Mouse (Mus musculus) stomach, adult 2 months (tissue): Measurements from ENCODE around the gene Ppp1r18. TPM values are rescaled to one million over a fixed set of nuclear protein-coding genes. Genes with fewer than 3 reads are reported as not detected.

Source experiments
- polyA plus RNA-seq: library from polyadenylated mRNA; depleted of rRNA; stranded (reverse); fragments of >200 nt; gene quantifications from 2 replicates; pipeline ENCODE4 v1.2.3, GENCODE M21; 2012; rRNA removed

Gene Ppp1r18
- 12.3 and 16.8 TPM in 2 replicates for polyA plus RNA-seq

DNA sequence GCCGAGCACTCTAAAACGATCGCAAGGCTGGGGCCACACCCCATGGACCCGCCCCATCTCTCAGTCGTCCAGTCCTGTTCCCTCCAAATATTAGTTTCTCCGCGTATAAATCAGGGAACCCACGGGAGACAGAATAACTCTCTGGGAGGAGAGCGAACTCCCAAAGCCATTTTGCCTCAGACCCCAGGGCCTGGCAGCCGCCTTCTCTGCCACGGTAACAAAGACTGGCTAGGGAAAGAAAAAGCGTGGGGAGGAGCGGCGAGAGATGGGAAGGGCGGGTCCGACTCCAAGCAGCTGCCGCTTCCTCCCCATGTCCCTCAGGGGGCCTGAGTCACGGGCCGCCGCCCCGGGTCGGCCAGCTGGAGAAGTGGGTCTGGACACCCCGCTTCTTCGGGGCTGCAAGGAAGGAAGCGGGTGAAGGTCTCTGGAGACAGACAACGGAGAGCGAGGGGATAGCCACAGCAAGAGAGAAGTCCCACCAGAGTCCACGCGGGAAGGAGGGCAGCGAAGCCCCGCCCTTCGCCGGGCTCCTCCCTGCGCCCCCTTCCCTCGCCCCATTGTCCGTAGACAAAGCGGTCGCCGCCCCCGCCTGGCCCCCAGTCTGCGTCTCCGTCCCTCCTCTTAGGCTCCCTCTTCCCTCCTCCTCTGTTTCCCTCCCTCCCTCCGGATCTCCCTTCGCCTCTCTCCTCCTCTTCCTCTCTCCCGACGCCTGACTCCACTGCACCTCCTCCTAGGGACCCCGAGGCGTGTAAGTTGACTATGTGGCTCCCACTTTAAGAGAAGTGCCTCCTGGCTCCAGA is at the start of gene Ppp1r18:
Gene Ppp1r18, plus strand, starts transcription at position 113 of the 800 bp plus-strand sequence.

GRCm38 (mm10) chr17:35821439-35822430 is 43.7 kb upstream of the Ppp1r18 start, which contains the start of gene Ier3:
TSS of gene Ier3 (plus strand) at chr17:35821684.

DNA sequence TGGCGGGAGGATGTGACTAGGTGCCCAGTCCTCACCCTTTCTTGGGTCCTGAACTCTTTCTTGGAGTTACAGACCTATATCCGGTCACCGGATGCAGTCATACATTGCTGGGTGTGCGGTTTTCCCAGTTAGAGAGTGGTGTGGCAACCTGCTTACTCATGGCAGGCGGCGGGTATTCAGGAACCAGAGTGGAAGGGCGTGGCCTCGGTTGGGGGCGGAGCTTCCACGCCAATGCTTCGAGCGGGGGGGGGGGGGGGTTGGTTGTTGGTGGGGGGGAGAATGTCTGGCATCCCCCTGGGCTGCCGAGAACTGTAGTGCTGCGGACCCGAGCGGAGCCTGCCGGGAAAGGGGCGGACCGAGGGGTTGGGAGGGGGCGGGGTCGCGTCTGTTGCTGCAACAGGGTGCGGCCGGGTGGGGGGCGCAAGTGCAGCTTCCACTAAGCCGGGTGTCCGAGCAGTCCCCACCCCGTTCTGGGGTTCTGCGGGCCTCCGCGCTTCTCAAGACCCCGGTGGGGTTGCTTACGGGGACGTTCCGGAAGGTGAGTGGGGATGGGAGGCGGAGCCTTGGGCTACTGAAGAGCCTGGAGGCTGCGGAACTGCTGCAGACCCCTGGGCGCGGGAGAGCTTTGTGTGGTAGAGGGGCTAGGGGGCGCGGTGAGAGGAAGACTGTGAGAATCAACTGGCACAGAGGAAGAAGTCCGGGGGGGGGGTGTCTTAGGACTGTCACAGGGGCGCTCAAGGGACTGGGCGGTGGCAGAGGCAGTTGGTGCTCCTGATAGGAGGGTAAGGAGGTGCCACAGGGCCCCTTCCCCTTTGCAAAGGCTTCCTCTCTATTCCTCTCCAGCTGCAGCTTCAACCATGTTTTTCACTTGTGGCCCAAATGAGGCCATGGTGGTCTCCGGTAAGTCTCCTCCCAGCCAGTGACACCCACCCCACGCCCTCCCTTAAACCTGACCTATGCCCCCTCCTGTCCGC is 42.1 kb upstream of the Ppp1r18 start, which contains the start of gene Flot1:
Gene Flot1, plus strand, starts transcription at position 267 of the 974 bp plus-strand sequence.

GRCm38 (mm10) chr17:35838122-35838544 is 27.3 kb upstream of the Ppp1r18 start, which contains the start of gene Tubb5:
TSS of gene Tubb5 (minus strand) at chr17:35838306.

DNA sequence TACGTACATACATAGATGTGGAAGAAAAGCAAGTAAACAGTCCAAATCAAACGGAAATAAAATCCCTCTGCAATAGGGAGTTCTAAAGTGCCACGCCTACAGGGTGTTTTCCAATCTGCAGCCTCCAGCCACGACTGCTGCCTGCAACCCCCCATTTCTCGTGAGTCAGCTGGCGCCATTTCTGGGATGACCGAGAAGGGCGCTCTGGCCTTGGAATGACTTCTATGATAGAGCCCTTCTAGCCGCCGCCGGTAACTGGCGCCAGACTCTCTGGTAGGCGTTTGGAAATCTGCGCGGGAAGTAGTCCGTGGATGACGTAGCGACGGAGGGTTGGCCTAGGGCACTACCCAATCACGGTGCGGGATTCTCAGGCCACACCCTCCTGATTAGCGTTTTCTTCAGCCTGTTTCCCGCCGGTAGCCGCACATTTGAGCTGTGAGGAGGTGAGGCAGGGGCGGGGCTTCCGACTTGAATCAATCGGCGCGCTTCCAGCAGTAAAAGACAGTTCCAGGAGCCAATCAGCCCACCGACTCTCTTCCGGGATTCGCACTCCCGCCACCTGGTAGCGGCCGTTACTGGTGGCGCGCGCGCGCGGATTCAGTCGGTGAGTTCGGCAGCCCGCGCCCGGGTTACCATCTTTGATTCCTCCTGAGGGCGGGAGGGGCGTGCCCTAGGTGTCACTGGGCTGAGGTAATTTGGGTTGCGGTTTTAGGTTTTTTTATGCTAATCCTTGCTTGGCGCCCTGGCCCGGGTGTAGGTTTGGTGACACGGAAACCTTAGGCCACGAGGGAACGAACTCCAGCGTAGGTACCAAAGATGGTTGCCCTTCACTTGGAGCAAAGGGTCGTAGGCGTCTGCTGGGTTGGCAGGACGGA is 24.1 kb upstream of the Ppp1r18 start, which contains the start of gene Mdc1:
Gene Mdc1, plus strand, starts transcription at position 440 of the 875 bp plus-strand sequence.

DNA sequence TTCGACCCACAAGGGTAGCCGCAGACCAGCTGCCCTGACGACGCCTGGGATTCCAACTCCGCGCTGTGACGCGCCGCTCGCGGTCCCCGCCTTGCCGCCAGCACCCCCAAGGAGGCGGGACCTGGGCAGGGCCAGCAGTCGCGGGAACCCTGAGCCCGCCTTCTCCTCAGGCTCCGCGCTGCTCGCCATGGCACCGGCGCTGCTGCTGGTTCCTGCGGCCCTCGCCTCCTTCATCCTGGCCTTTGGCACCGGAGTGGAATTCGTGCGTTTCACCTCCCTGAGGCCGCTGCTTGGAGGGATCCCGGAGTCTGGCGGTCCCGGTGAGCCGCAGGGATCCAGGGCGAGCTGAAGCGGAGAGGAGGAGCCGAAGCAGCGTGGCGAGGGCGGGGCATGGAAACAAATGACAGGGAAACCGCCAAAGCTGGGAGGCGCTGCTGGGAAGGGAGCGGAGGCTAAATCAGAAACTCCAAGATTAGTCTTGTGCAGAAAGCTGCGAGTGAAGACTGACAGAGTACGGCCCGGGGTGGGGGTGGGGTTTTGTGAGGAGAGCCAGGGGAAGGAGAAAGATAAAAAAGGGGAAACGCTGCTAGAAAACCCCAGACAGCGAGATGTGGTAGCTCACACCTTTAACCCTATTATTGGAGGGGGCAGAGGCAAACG is 4.1 kb upstream of the Ppp1r18 start, which contains the start of gene Nrm:
Gene Nrm, plus strand, starts transcription at position 121 of the 660 bp plus-strand sequence.

GRCm38 (mm10) chr17:35879245-35880057 is 14.1 kb downstream of the Ppp1r18 start, which contains the start of gene Dhx16:
TSS of gene Dhx16 (plus strand) at chr17:35879819.

DNA sequence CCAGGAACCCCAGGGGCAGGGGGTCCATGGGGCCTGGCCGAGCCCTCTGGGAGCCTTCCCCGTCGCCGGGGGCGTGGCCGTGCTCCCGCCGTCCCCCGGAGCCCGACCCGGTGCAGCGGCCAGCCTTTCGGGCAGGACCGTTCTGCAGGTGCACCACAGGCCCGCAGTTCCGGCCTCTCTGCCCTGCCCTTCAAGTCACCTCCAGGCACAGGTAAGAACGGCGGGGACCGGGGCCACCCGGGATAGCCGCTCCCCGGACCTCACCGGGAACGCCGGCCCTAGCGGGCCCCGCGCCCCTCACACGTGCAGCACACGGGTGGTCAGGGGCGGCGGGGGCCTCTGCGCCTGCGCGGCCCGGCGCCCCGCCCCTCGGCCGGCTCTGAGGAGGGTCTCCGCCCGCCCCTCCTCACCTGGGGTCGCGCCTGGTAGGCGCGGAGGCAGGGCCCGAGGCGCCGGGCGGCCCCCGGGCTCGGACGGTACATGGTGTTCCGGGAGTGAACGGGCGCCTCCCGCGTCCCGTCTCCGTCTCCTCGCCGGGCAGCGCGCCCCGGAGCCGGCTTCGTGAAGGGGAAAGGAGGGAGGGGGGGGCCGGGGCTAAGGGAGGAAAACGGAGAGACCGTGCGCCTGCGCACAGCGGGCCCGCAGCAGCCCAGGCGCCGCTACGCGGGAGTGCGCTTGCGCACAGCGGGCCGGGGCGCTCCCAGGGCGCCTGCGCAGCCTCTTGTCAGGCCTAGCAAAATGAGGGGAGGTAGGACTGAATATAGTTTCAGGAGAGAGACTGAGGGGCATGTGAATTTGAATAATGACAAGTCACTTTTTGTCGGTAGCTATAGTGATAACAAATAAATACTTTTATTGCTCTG is 31.6 kb downstream of the Ppp1r18 start, which contains the start of gene 2310061I04Rik:
Gene 2310061I04Rik, minus strand, starts transcription at position 651 of the 863 bp plus-strand sequence.

GRCm38 (mm10) chr17:35909919-35910369 is 44.6 kb downstream of the Ppp1r18 start, which contains the start of gene Atat1:
TSS of gene Atat1 (minus strand) at chr17:35910075.

GRCm38 (mm10) chr17:35916297-35917142 is 51.1 kb downstream of the Ppp1r18 start, which contains the start of the genes Mrps18b and Ppp1r10:
TSS of gene Mrps18b (minus strand) at chr17:35916389.
TSS of gene Ppp1r10 (plus strand) at chr17:35916434.

Other genes with a start within 250 kb of the Ppp1r18 start
- gene Gm9573, start 239.0 kb upstream of the Ppp1r18 start, polyA plus RNA-seq: 0.09 and 0.10 TPM in 2 replicates
- gene Mucl3, start 221.9 kb upstream of the Ppp1r18 start, polyA plus RNA-seq: 579 and 593 TPM in 2 replicates
- 68.1 and 72.0 TPM in 2 replicates for gene Vars2, start 198.0 kb upstream of the Ppp1r18 start, polyA plus RNA-seq
- gene Gtf2h4, start 191.9 kb upstream of the Ppp1r18 start, polyA plus RNA-seq: 10.7 and 12.3 TPM in 2 replicates
- 58.9 and 65.6 TPM in 2 replicates for gene Ddr1, start 161.0 kb upstream of the Ppp1r18 start, polyA plus RNA-seq
- 23.9 and 30.3 TPM in 2 replicates for gene Ier3, start 43.9 kb upstream of the Ppp1r18 start, polyA plus RNA-seq
- gene Flot1, start 42.4 kb upstream of the Ppp1r18 start, polyA plus RNA-seq: 22.0 and 23.0 TPM in 2 replicates
- gene Tubb5, start 27.3 kb upstream of the Ppp1r18 start, polyA plus RNA-seq: 102 and 111 TPM in 2 replicates
- gene Mdc1, start 24.1 kb upstream of the Ppp1r18 start, polyA plus RNA-seq: 1.1 and 2.2 TPM in 2 replicates
- 9.1 and 10.5 TPM in 2 replicates for gene Nrm, start 4.3 kb upstream of the Ppp1r18 start, polyA plus RNA-seq
- 20.6 and 21.0 TPM in 2 replicates for gene Dhx16, start 14.2 kb downstream of the Ppp1r18 start, polyA plus RNA-seq
- 53.9 and 85.6 TPM in 2 replicates for gene 2310061I04Rik, start 31.8 kb downstream of the Ppp1r18 start, polyA plus RNA-seq
- gene Atat1, start 44.5 kb downstream of the Ppp1r18 start, polyA plus RNA-seq: 22.6 and 22.8 TPM in 2 replicates
- gene Mrps18b, start 50.8 kb downstream of the Ppp1r18 start, polyA plus RNA-seq: 38.4 and 50.2 TPM in 2 replicates
- 13.8 and 14.0 TPM in 2 replicates for gene Ppp1r10, start 50.8 kb downstream of the Ppp1r18 start, polyA plus RNA-seq
- gene Abcf1, start 104.2 kb downstream of the Ppp1r18 start, polyA plus RNA-seq: 39.1 and 41.5 TPM in 2 replicates
- 9.6 and 12.7 TPM in 2 replicates for gene Gnl1, start 114.3 kb downstream of the Ppp1r18 start, polyA plus RNA-seq
- gene Prr3, start 114.6 kb downstream of the Ppp1r18 start, polyA plus RNA-seq: 6.3 and 6.9 TPM in 2 replicates
- gene H2-T24, start 155.0 kb downstream of the Ppp1r18 start, polyA plus RNA-seq: 0.18 and 0.83 TPM in 2 replicates
- gene H2-T23, start 167.3 kb downstream of the Ppp1r18 start, polyA plus RNA-seq: 60.2 and 70.8 TPM in 2 replicates
- gene H2-T22, start 177.2 kb downstream of the Ppp1r18 start, polyA plus RNA-seq: 13.8 and 15.3 TPM in 2 replicates
- gene Gm6034, start 177.4 kb downstream of the Ppp1r18 start, polyA plus RNA-seq: 0.05 and 0.11 TPM in 2 replicates
- 0.05 TPM in 1 of 2 replicates, not detected in the other for gene Gm11127, start 192.8 kb downstream of the Ppp1r18 start, polyA plus RNA-seq